Mouse (Mus musculus) kidney, postnatal 4 days (tissue): ENCODE measurements around the gene Nav2.
A peak's percentile ranks its signal among the peaks of the same experiment; 100 is the strongest.

Experiments used
- DNase-seq, 2 experiments: peaks; one replicate each; pipeline ENCODE4 v3.0.0; 2021; ENCODE audit warnings: mixed read lengths in 2 of 2

Gene Nav2

GRCm38 (mm10) chr7:49341151-49341918 is 432.8 kb downstream of the Nav2 start:
- no peak for DNase-seq

- no peak for DNase-seq
Measured at GRCm38 (mm10) chr7:49341919-49342529, 433.5 kb downstream of the Nav2 start.

GRCm38 (mm10) chr7:49342556-49343080 is 434.1 kb downstream of the Nav2 start:
- DNase-seq: no peak

GRCm38 (mm10) chr7:49343081-49343600 is 434.6 kb downstream of the Nav2 start:
- peak in 1 of 2 experiments; percentile 43 for DNase-seq

- no peak for DNase-seq
Measured at GRCm38 (mm10) chr7:49343752-49344484, 435.4 kb downstream of the Nav2 start.

- DNase-seq: no peak
Measured at GRCm38 (mm10) chr7:49347338-49348272, 439.1 kb downstream of the Nav2 start.

- no peak for DNase-seq
Measured at GRCm38 (mm10) chr7:49348636-49349035, 440.1 kb downstream of the Nav2 start.

GRCm38 (mm10) chr7:49350321-49351007 is 441.9 kb downstream of the Nav2 start:
- DNase-seq: no peak

- peak in 1 of 2 experiments; percentile 32 for DNase-seq
Measured at GRCm38 (mm10) chr7:49351596-49352258, 443.2 kb downstream of the Nav2 start.

GRCm38 (mm10) chr7:49357441-49358165 is 449.1 kb downstream of the Nav2 start:
- DNase-seq: no peak

- DNase-seq: no peak
Measured at GRCm38 (mm10) chr7:49359120-49359519, 450.6 kb downstream of the Nav2 start.

GRCm38 (mm10) chr7:49360597-49360996 is 452.1 kb downstream of the Nav2 start:
- DNase-seq: no peak

- no peak for DNase-seq
Measured at GRCm38 (mm10) chr7:49361465-49362090, 453.1 kb downstream of the Nav2 start.

- no peak for DNase-seq
Measured at GRCm38 (mm10) chr7:49364486-49365162, 456.1 kb downstream of the Nav2 start.

GRCm38 (mm10) chr7:49368590-49368989 is 460.1 kb downstream of the Nav2 start:
- DNase-seq: no peak

GRCm38 (mm10) chr7:49369006-49369405 is 460.5 kb downstream of the Nav2 start:
- no peak for DNase-seq

GRCm38 (mm10) chr7:49369809-49370473 is 461.4 kb downstream of the Nav2 start:
- no peak for DNase-seq

- no peak for DNase-seq
Measured at GRCm38 (mm10) chr7:49371345-49371744, 462.8 kb downstream of the Nav2 start.
